Mouse (Mus musculus): ENCODE measurements around the gene Slc25a48. TPM values are rescaled to one million over a fixed set of nuclear protein-coding genes. Genes with fewer than 3 reads are reported as not detected.
A peak's percentile ranks its signal among the peaks of the same experiment; 100 is the strongest.

The Slc25a48 gene
- polyA plus RNA-seq (2015; fragmentation: Nextera tagmentation; extraction: Ambion mirVana) = 0.11 and 0.14 TPM in 2 replicates

DNA sequence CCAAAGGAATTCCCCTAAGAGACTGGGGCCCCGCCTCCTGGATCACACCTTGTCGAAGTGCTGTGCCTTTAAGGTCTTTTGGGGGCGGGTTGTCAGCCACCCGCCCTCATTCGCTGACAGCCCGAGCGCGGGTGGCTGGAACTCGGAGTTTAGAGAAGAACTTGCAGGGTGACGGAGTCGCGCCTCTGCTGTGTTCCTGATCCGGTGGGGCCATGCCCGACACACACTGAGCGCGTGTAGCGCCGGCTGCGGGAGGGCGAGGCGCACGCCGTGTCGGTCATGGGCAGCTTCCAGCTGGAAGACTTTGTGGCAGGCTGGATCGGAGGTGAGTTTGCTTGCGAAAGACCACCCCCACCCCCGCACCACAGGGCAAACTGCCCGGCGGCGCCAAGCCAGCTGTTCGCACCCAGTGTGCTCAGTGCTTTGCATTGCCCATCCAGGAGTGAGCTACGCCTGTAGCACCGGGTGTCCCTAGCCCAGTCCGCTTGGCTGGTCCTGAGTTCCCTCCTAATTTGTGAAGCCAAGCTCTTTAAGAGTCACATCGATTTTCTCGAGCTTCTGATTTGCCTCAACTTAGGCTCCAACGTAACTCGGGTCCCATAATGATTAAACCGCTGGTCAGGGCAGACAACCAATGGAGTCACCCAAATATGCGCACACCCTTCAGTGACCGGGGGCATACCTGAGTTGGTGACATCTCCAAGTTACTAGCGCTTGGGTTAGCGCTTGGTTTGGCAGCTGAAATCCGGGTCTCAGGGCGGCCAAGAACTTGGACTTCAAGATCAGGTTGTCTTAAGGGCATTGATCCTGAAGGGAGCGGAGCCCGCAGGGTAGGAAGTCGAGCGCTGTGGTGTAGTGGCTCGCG is at the start of gene Slc25a48:
TSS of gene Slc25a48 (plus strand) at position 145 of the 865 bp plus-strand sequence.
- ATAC-seq (ENCODE audit: insufficient read depth, low FRiP score) = no peak
- no peaks in the 10 kb centered on the region for H3K36me3 ChIP-seq (ENCODE audit: control insufficient read depth, insufficient read depth, low read length)
- H3K9ac ChIP-seq (ENCODE audit: low read length) = peak within 1 kb of the TSS; percentile 65
- peaks cover 38% of the 10 kb centered on the region for H3K27me3 ChIP-seq (ENCODE audit: control insufficient read depth, insufficient read depth, low read length)
- WGBS = 2% methylated on average over 51 of the region's 51 CpGs
- peaks cover 9% of the 10 kb centered on the region for H3K4me1 ChIP-seq (ENCODE audit: control insufficient read depth, insufficient read depth, low read length)
- H3K4me2 ChIP-seq (ENCODE audit: low read depth, low read length) = peak within 1 kb of the TSS; percentile 86
- H3K27ac ChIP-seq (ENCODE audit: low read length) = no peak within 1 kb of the TSS
- peak within 1 kb of the TSS; percentile 47 for H3K4me3 ChIP-seq (replicated peaks; ENCODE audit: low read length)
- H3K9me3 ChIP-seq (replicated peaks; ENCODE audit: control insufficient read depth, low read length) = no peaks in the 10 kb centered on the region

DNA sequence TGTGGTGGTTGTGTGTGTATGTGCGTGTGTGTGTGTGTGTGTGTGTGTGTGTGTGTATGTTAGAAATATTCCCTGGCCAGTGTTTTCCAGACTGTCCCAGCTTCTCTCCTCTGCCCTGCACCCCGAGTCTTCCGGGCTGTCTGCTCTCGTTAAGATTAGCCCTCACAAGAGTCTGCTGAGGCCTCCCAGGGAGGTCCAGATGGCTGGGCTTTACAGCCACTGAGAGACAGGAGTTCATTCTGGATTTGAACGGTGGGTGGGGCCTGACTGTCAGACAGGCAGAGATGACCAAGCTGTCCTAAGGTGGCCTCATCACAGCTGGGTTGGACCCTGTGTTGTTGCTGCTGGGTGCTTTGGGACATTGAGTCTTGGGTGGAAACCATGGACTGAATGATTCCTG is 40.6 kb upstream of the Slc25a48 start:
- H3K4me1 ChIP-seq (ENCODE audit: control insufficient read depth, insufficient read depth, low read length) = peaks cover 14% of the 10 kb centered on the region; the same call in 1 of the 2 replicates
- no peak overlapping the region for H3K4me2 ChIP-seq (ENCODE audit: low read depth, low read length)
- peak overlapping the region; percentile 46; the same call in 1 of the 2 replicates for H3K27ac ChIP-seq (ENCODE audit: low read length)
- H3K9me3 ChIP-seq (replicated peaks; ENCODE audit: control insufficient read depth, low read length) = no peaks in the 10 kb centered on the region
- peak; percentile 75; the same call in 1 of the 2 replicates for ATAC-seq (ENCODE audit: insufficient read depth, low FRiP score)
- WGBS = 37% methylated on average over 5 of the region's 5 CpGs
- H3K36me3 ChIP-seq (ENCODE audit: control insufficient read depth, insufficient read depth, low read length) = no peaks in the 10 kb centered on the region
- no peak overlapping the region for H3K9ac ChIP-seq (ENCODE audit: low read length)
- H3K4me3 ChIP-seq (replicated peaks; ENCODE audit: low read length) = no peak overlapping the region
- H3K27me3 ChIP-seq (ENCODE audit: control insufficient read depth, insufficient read depth, low read length) = no peaks in the 10 kb centered on the region

DNA sequence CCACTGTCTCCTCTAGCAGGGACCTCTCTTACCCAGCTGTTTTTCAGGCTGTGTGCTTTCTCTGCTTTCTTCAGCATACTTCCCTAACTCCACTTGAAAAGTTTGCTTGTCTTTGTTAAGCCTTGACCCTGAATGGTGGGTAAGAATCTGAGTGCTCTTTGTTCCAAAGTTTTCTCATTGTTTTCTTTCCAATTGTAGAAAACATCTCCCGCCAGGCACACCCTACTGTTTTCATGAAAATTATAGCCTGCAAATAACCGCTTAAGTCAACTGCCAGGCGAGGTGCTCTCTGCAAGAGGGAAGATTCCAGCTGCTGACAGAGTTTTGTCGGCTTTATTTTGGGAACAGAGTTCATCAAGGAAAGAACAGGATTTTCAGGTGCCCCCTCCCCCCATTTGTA is 37.0 kb upstream of the Slc25a48 start:
- Histone ChIP-seq H3K27ac (ENCODE audit: low read length) (no peak overlapping the region), H3K9ac (ENCODE audit: low read length) (no peak overlapping the region), H3K9me3 (replicated peaks; ENCODE audit: control insufficient read depth, low read length) (no peaks in the 10 kb centered on the region), H3K4me3 (replicated peaks; ENCODE audit: low read length) (no peak overlapping the region), H3K4me2 (ENCODE audit: low read depth, low read length) (no peak overlapping the region), H3K4me1 (ENCODE audit: control insufficient read depth, insufficient read depth, low read length) (peaks cover 14% of the 10 kb centered on the region; the same call in 1 of the 2 replicates), H3K36me3 (ENCODE audit: control insufficient read depth, insufficient read depth, low read length) (no peaks in the 10 kb centered on the region), H3K27me3 (ENCODE audit: control insufficient read depth, insufficient read depth, low read length) (no peaks in the 10 kb centered on the region)
- WGBS = 63% methylated on average over 4 of the region's 4 CpGs
- no peak for ATAC-seq (ENCODE audit: insufficient read depth, low FRiP score)

DNA sequence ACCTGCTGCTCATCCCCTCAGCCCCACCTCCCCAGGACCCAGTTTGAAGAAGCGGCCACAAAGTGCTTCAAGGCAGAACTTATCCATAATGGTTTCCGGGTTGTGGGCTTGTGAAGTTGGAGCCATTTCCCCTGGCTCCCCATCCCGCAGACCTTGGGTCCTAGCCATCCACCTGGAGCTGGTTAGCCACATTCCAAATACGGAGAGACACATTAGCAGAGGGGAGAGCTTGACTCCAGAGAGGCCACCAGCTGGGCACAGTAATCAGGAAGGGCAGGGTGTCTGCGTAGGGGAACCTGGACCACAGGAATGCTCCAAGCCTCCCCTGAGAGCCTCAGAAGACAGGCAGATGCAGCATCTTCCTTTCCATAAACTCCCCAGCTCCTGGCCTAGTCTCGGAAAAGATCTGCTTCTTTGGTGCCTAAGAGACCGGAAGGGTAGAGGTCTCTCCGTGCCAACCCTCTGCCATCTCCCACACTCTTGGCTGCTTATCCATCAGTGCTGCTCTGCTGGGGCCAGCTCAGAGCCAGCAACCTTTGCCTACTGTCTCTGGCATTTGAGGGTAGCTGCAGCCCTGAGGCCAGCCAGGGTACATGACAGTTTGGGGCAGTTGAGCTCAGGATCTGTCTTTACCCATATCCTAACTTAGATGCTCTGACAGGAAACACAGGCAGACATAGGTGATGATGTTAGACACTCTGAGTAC is 34.6 kb upstream of the Slc25a48 start:
- no peaks in the 10 kb centered on the region for H3K4me1 ChIP-seq (ENCODE audit: control insufficient read depth, insufficient read depth, low read length)
- ATAC-seq (ENCODE audit: insufficient read depth, low FRiP score) = no peak
- 83% methylated on average over 8 of the region's 8 CpGs for WGBS

DNA sequence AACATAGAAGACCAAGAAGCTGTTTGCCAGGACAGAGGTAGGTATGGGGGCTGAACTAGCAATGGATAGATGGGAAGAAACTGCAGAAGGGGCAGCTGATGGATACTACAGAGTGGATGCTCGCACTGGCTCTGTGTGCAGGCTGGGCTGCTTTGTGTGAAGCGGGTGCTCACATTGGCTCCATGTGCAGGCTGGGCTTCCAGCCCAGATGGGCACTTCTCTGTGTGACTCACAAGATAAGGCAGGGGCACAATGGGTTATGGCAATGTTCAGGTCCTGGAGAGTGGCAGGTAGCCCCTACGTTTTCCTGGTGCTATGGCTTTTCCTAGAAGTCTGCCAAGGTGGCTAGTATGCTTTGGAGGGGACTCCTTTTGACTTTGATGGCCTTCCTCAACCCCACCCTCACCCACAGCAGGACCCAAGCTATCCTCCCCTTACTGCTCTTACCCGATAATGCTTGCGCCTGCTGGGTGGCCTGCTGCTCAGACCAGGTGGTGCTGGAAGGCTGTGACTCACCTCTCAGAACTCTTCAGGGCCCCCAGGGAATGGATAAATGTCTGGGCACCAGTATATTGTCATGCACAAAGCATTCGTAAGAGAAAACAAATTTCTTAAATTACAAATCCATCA is 33.5 kb upstream of the Slc25a48 start:
- Histone ChIP-seq H3K27me3 (ENCODE audit: control insufficient read depth, insufficient read depth, low read length) (no peaks in the 10 kb centered on the region), H3K36me3 (ENCODE audit: control insufficient read depth, insufficient read depth, low read length) (no peaks in the 10 kb centered on the region), H3K4me3 (replicated peaks; ENCODE audit: low read length) (no peak overlapping the region), H3K9me3 (replicated peaks; ENCODE audit: control insufficient read depth, low read length) (no peaks in the 10 kb centered on the region), H3K9ac (ENCODE audit: low read length) (no peak overlapping the region), H3K4me1 (ENCODE audit: control insufficient read depth, insufficient read depth, low read length) (no peaks in the 10 kb centered on the region), H3K27ac (ENCODE audit: low read length) (no peak overlapping the region), H3K4me2 (ENCODE audit: low read depth, low read length) (no peak overlapping the region)
- no peak for ATAC-seq (ENCODE audit: insufficient read depth, low FRiP score)
- WGBS = 64% methylated on average over 6 of the region's 6 CpGs

More for the DNA sequence above, 34.6 kb upstream of the Slc25a48 start:
- Histone ChIP-seq H3K36me3 (ENCODE audit: control insufficient read depth, insufficient read depth, low read length) (no peaks in the 10 kb centered on the region), H3K4me3 (replicated peaks; ENCODE audit: low read length) (no peak overlapping the region), H3K27me3 (ENCODE audit: control insufficient read depth, insufficient read depth, low read length) (no peaks in the 10 kb centered on the region), H3K9ac (ENCODE audit: low read length) (no peak overlapping the region), H3K4me2 (ENCODE audit: low read depth, low read length) (no peak overlapping the region), H3K27ac (ENCODE audit: low read length) (no peak overlapping the region), H3K9me3 (replicated peaks; ENCODE audit: control insufficient read depth, low read length) (no peaks in the 10 kb centered on the region)

DNA sequence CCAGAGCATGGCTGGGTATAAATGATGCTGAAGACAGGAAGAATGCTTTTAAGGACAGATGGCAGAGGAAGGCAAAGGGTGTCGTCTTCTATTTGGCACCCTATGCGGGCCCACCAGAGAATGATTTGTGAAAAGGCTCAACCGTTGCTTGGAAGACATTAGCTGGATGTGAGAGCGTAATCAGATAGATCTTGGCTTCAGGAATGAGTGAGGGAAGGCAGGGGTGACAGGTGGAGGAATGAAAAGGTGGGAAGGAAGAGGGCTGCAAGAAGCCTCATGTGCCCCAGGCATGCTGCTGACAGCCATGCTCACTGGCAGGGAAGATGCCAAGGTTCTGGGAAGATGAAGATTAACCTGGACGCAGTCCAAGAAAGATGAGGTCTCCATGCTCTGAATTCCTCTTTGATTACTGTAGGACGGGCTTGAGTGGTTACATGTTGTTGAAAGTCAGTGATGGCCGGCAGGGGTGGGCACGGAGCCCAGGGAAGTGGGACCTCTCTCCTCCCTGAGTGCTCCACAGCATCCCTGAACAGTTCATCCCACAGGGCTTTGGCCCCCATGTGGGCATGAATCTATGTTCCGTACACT is 25.8 kb upstream of the Slc25a48 start:
- Histone ChIP-seq H3K9me3 (replicated peaks; ENCODE audit: control insufficient read depth, low read length) (no peaks in the 10 kb centered on the region), H3K4me1 (ENCODE audit: control insufficient read depth, insufficient read depth, low read length) (no peaks in the 10 kb centered on the region), H3K4me2 (ENCODE audit: low read depth, low read length) (no peak overlapping the region), H3K4me3 (replicated peaks; ENCODE audit: low read length) (no peak overlapping the region), H3K36me3 (ENCODE audit: control insufficient read depth, insufficient read depth, low read length) (no peaks in the 10 kb centered on the region), H3K9ac (ENCODE audit: low read length) (no peak overlapping the region), H3K27me3 (ENCODE audit: control insufficient read depth, insufficient read depth, low read length) (no peaks in the 10 kb centered on the region), H3K27ac (ENCODE audit: low read length) (no peak overlapping the region)
- no peak for ATAC-seq (ENCODE audit: insufficient read depth, low FRiP score)
- 82% methylated on average over 9 of the region's 9 CpGs for WGBS

DNA sequence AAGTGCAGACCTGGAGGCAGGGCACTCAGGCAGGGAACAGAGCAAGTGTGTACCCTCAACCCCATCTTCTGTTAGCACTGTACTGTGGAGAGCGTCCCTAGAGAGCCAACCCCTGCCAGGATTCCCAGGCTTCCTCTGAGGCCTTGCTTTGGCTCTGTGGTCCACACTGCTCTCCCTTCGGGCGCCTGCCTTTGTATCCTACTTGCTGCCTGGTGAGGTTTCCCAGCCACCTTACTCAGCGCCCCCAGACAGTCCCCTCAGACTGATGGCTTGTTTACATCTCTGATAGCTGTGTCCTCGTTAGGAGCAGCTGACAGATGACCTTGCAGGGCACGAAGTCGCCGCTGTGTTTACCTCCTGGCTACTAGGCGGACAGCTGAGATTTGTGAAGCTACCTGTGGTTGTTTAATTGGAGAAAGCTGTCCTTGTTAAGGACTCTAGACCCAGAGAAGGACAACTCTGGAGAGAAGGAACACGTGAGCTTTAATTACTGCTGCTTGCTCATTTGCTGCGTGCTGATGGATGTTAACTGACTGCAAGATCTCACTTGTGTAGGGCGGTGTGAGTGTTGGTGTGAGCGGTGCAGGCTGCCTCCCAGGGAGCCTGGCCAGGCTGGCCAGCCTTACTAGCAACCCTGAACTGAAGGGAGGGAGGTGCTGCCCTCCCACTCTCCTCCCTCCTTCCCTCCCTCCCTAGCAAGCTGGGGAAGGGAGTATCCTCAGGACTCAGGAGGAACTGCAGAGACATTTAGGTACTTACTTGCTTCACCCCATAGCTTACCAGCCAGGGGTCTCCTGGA is 19.3 kb upstream of the Slc25a48 start:
- no peaks in the 10 kb centered on the region for H3K4me1 ChIP-seq (ENCODE audit: control insufficient read depth, insufficient read depth, low read length)
- H3K9me3 ChIP-seq (replicated peaks; ENCODE audit: control insufficient read depth, low read length) = no peaks in the 10 kb centered on the region
- no peak overlapping the region for H3K4me3 ChIP-seq (replicated peaks; ENCODE audit: low read length)
- H3K9ac ChIP-seq (ENCODE audit: low read length) = no peak overlapping the region
- 25% methylated on average over 13 of the region's 13 CpGs for WGBS
- ATAC-seq (ENCODE audit: insufficient read depth, low FRiP score) = 0 out of 2 replicates have a peak, but pooled peaks have one; percentile 19
- H3K36me3 ChIP-seq (ENCODE audit: control insufficient read depth, insufficient read depth, low read length) = no peaks in the 10 kb centered on the region
- no peak overlapping the region for H3K4me2 ChIP-seq (ENCODE audit: low read depth, low read length)
- no peak overlapping the region for H3K27ac ChIP-seq (ENCODE audit: low read length)
- no peaks in the 10 kb centered on the region for H3K27me3 ChIP-seq (ENCODE audit: control insufficient read depth, insufficient read depth, low read length)

DNA sequence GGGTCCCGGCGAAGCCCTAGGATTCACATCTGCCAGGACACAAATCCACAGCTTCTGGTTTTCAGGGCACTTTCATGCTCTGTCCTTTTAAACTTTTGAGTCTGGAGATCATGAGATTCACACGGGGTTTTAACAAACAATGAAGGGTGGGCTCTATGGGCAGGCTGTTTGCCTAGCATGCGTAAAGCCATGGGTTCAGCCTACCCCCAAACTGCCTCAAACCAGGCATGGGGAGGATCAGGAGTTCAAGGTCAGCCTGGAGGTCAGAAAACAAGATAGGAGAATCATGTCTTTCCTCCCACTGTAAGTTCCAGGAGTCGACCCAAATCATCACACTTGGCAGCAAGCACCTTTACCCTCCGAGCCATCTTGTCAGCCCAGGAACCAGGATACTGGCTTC is 18.6 kb upstream of the Slc25a48 start:
- no peaks in the 10 kb centered on the region for H3K36me3 ChIP-seq (ENCODE audit: control insufficient read depth, insufficient read depth, low read length)
- H3K4me1 ChIP-seq (ENCODE audit: control insufficient read depth, insufficient read depth, low read length) = no peaks in the 10 kb centered on the region
- no peak overlapping the region for H3K9ac ChIP-seq (ENCODE audit: low read length)
- WGBS = 57% methylated on average over 6 of the region's 6 CpGs
- H3K27me3 ChIP-seq (ENCODE audit: control insufficient read depth, insufficient read depth, low read length) = no peaks in the 10 kb centered on the region; the same call in 1 of the 2 replicates
- no peaks in the 10 kb centered on the region for H3K9me3 ChIP-seq (replicated peaks; ENCODE audit: control insufficient read depth, low read length)
- ATAC-seq (ENCODE audit: insufficient read depth, low FRiP score) = no peak
- no peak overlapping the region for H3K27ac ChIP-seq (ENCODE audit: low read length)
- no peak overlapping the region for H3K4me3 ChIP-seq (replicated peaks; ENCODE audit: low read length)
- no peak overlapping the region for H3K4me2 ChIP-seq (ENCODE audit: low read depth, low read length)

Measured in stomach, embryonic 16.5 days (tissue).